Mouse (Mus musculus) hindbrain, embryonic 11.5 days (tissue): ENCODE measurements at regions not wholly inside any gene's neighbourhood (a gene's known extent, or its start where the extent isn't known, plus 50 kb on each side); places are given as distances from the start of the nearest gene placed in this dataset.
A peak's percentile ranks its signal among the peaks of the same experiment; 100 is the strongest.

Experiments used
- ATAC-seq: fragments of 200-750 bp; cut with Nextera tagmentation; 2 replicates; pipeline ENCODE4 v1.8.0; 2017; ENCODE audit warnings: mild to moderate bottlenecking, moderate TSS enrichment, moderate library complexity; ENCODE audit not compliant: low FRiP score
- DNase-seq: peaks from one replicate; pipeline ENCODE4 v3.0.0-alpha.2; 2015; ENCODE audit warnings: low spot score
- H3K27ac ChIP-seq: fragments of 300-500 bp; sonication (generic); 2 replicates; pipeline ENCODE4 v1.5.1; 2014; ENCODE audit warnings: mild to moderate bottlenecking, low read depth, low read length
- H3K27me3 ChIP-seq: fragments of 300-500 bp; sonication (generic); 2 replicates; pipeline ENCODE4 v1.6.1; 2014; ENCODE audit warnings: mild to moderate bottlenecking, low read length, moderate library complexity, mixed read lengths; ENCODE audit not compliant: control insufficient read depth, insufficient read depth
- H3K36me3 ChIP-seq: fragments of 300-500 bp; sonication (generic); 2 replicates; pipeline ENCODE4 v1.6.1; 2014; ENCODE audit warnings: mild to moderate bottlenecking, low read length, moderate library complexity, mixed read lengths; ENCODE audit not compliant: control insufficient read depth, insufficient read depth
- H3K4me1 ChIP-seq: fragments of 300-500 bp; sonication (generic); replicated peaks from 2 replicates; pipeline ENCODE4 v1.6.1; 2014; ENCODE audit warnings: low read length, mixed read lengths; ENCODE audit not compliant: control insufficient read depth, insufficient read depth
- H3K4me2 ChIP-seq: fragments of 300-500 bp; sonication (generic); replicated peaks from 2 replicates; pipeline ENCODE4 v1.6.1; 2014; ENCODE audit warnings: mild to moderate bottlenecking, low read depth, low read length
- H3K4me3 ChIP-seq: fragments of 300-500 bp; sonication (generic); 2 replicates; pipeline ENCODE4 v1.5.1; 2014; ENCODE audit warnings: low read depth, low read length
- H3K9ac ChIP-seq: fragments of 300-500 bp; sonication (generic); 2 replicates; pipeline ENCODE4 v1.6.1; 2014; ENCODE audit warnings: low read depth, low read length
- H3K9me3 ChIP-seq: fragments of 300-500 bp; sonication (generic); 2 replicates; pipeline ENCODE4 v1.6.1; 2016; ENCODE audit warnings: low read length; ENCODE audit not compliant: control insufficient read depth
- WGBS: fragments of 180-500 bp; shearing (Covaris S2); extraction: QIAGEN DNeasy Blood & Tissue Kit; methylation state at CpG from one replicate; pipeline ENCODE4 v1.1.7; 2014; 5-methylcytosine and 5-hydroxymethylcytosine counted together

GRCm38 (mm10) chr2:103867958-103868330 is 70.5 kb upstream of the Caprin1 start:
- Histone ChIP-seq H3K4me3 (no peak overlapping the region), H3K27me3 (no peaks in the 10 kb centered on the region), H3K9me3 (no peaks in the 10 kb centered on the region), H3K4me1 (no peaks in the 10 kb centered on the region), H3K9ac (no peak overlapping the region), H3K4me2 (no peak overlapping the region), H3K27ac (no peak overlapping the region), H3K36me3 (no peaks in the 10 kb centered on the region)
- WGBS = 93% methylated on average over 13 of the region's 13 CpGs
- no peak for ATAC-seq
- DNase-seq = no peak

GRCm38 (mm10) chr2:103868655-103869054 is 71.2 kb upstream of the Caprin1 start:
- Histone ChIP-seq H3K4me2 (no peak overlapping the region), H3K9me3 (no peaks in the 10 kb centered on the region), H3K27me3 (no peaks in the 10 kb centered on the region), H3K4me3 (no peak overlapping the region), H3K27ac (no peak overlapping the region), H3K36me3 (no peaks in the 10 kb centered on the region), H3K9ac (no peak overlapping the region), H3K4me1 (no peaks in the 10 kb centered on the region)
- WGBS = 62% methylated on average over 7 of the region's 7 CpGs
- DNase-seq (no peak), ATAC-seq (no peak)

- Histone ChIP-seq H3K9ac (no peak overlapping the region), H3K27ac (no peak overlapping the region), H3K27me3 (no peaks in the 10 kb centered on the region), H3K36me3 (no peaks in the 10 kb centered on the region), H3K9me3 (no peaks in the 10 kb centered on the region), H3K4me3 (no peak overlapping the region), H3K4me2 (no peak overlapping the region), H3K4me1 (no peaks in the 10 kb centered on the region)
- DNase-seq = peak; percentile 76
- WGBS = 33% methylated on average over 12 of the region's 12 CpGs
- ATAC-seq = peak; percentile 78
Observed at GRCm38 (mm10) chr2:103871522-103872276, 74.2 kb upstream of the Caprin1 start.

GRCm38 (mm10) chr2:103872277-103872636 is 74.8 kb upstream of the Caprin1 start:
- no peak overlapping the region for H3K9ac ChIP-seq
- ATAC-seq = peak; percentile 38
- H3K27ac ChIP-seq = no peak overlapping the region
- no peak for DNase-seq
- WGBS = 66% methylated on average over 3 of the region's 3 CpGs
- H3K9me3 ChIP-seq = no peaks in the 10 kb centered on the region
- no peak overlapping the region for H3K4me3 ChIP-seq
- H3K4me1 ChIP-seq = no peaks in the 10 kb centered on the region
- H3K36me3 ChIP-seq = no peaks in the 10 kb centered on the region
- no peak overlapping the region for H3K4me2 ChIP-seq
- no peaks in the 10 kb centered on the region for H3K27me3 ChIP-seq

GRCm38 (mm10) chr2:103873381-103873780 is 75.9 kb upstream of the Caprin1 start:
- H3K4me3 ChIP-seq = no peak overlapping the region
- WGBS = 89% methylated on average over 6 of the region's 6 CpGs
- H3K27me3 ChIP-seq = no peaks in the 10 kb centered on the region
- H3K4me2 ChIP-seq = no peak overlapping the region
- no peaks in the 10 kb centered on the region for H3K9me3 ChIP-seq
- no peak for DNase-seq
- ATAC-seq = no peak
- no peak overlapping the region for H3K27ac ChIP-seq
- H3K36me3 ChIP-seq = no peaks in the 10 kb centered on the region
- no peaks in the 10 kb centered on the region for H3K4me1 ChIP-seq
- no peak overlapping the region for H3K9ac ChIP-seq

GRCm38 (mm10) chr2:103874466-103874865 is 77.0 kb upstream of the Caprin1 start:
- Histone ChIP-seq H3K4me3 (no peak overlapping the region), H3K27ac (no peak overlapping the region), H3K4me1 (no peaks in the 10 kb centered on the region), H3K4me2 (no peak overlapping the region), H3K27me3 (no peaks in the 10 kb centered on the region), H3K36me3 (no peaks in the 10 kb centered on the region), H3K9me3 (no peaks in the 10 kb centered on the region), H3K9ac (no peak overlapping the region)
- DNase-seq (no peak), ATAC-seq (no peak)
- WGBS = 66% methylated on average over 3 of the region's 3 CpGs

GRCm38 (mm10) chr2:103875754-103876153 is 78.3 kb upstream of the Caprin1 start:
- ATAC-seq (no peak), DNase-seq (no peak)
- H3K36me3 ChIP-seq = no peaks in the 10 kb centered on the region
- H3K27ac ChIP-seq = no peak overlapping the region
- no peaks in the 10 kb centered on the region for H3K9me3 ChIP-seq
- H3K4me3 ChIP-seq = no peak overlapping the region
- 86% methylated on average over 8 of the region's 8 CpGs for WGBS
- H3K9ac ChIP-seq = no peak overlapping the region
- no peaks in the 10 kb centered on the region for H3K27me3 ChIP-seq
- no peaks in the 10 kb centered on the region for H3K4me1 ChIP-seq
- no peak overlapping the region for H3K4me2 ChIP-seq

- ATAC-seq = no peak
- no peak overlapping the region for H3K9ac ChIP-seq
- WGBS = 90% methylated on average over 2 of the region's 2 CpGs
- no peaks in the 10 kb centered on the region for H3K9me3 ChIP-seq
- H3K27me3 ChIP-seq = no peaks in the 10 kb centered on the region
- H3K4me1 ChIP-seq = peaks cover 2% of the 10 kb centered on the region; the same call in 1 of the 2 replicates
- no peak overlapping the region for H3K4me3 ChIP-seq
- no peak overlapping the region for H3K27ac ChIP-seq
- no peak overlapping the region for H3K4me2 ChIP-seq
- H3K36me3 ChIP-seq = no peaks in the 10 kb centered on the region
- no peak for DNase-seq
Observed at GRCm38 (mm10) chr2:103876236-103876635, 78.8 kb upstream of the Caprin1 start.

- DNase-seq = peak; percentile 30
Observed at GRCm38 (mm10) chr2:103881026-103881763, 76.6 kb upstream of the Lmo2 start.

More at GRCm38 (mm10) chr2:103881026-103881763, 76.6 kb upstream of the Lmo2 start:
- Histone ChIP-seq H3K36me3 (no peaks in the 10 kb centered on the region), H3K4me1 (peaks cover 2% of the 10 kb centered on the region; the same call in 1 of the 2 replicates), H3K27ac (no peak overlapping the region), H3K4me2 (no peak overlapping the region), H3K9me3 (no peaks in the 10 kb centered on the region), H3K4me3 (no peak overlapping the region), H3K27me3 (no peaks in the 10 kb centered on the region), H3K9ac (no peak overlapping the region)
- peak; percentile 47; the same call in 1 of the 2 replicates for ATAC-seq
- 38% methylated on average over 10 of the region's 10 CpGs for WGBS
